Mouse (Mus musculus): ENCODE data around the gene Spag16. TPM values are rescaled to one million over a fixed set of nuclear protein-coding genes. Genes with fewer than 3 reads are reported as not detected.
"Not testable (repeated sequence)": the region's sequence is repeated elsewhere in the genome, so short reads cannot be mapped to it uniquely, and the experiment has no call there.

Gene Spag16
- not detected in 2 replicates for polyA plus RNA-seq (2011; ENCODE audit: insufficient read depth, insufficient read length, low replicate concordance, missing spikeins)

DNA sequence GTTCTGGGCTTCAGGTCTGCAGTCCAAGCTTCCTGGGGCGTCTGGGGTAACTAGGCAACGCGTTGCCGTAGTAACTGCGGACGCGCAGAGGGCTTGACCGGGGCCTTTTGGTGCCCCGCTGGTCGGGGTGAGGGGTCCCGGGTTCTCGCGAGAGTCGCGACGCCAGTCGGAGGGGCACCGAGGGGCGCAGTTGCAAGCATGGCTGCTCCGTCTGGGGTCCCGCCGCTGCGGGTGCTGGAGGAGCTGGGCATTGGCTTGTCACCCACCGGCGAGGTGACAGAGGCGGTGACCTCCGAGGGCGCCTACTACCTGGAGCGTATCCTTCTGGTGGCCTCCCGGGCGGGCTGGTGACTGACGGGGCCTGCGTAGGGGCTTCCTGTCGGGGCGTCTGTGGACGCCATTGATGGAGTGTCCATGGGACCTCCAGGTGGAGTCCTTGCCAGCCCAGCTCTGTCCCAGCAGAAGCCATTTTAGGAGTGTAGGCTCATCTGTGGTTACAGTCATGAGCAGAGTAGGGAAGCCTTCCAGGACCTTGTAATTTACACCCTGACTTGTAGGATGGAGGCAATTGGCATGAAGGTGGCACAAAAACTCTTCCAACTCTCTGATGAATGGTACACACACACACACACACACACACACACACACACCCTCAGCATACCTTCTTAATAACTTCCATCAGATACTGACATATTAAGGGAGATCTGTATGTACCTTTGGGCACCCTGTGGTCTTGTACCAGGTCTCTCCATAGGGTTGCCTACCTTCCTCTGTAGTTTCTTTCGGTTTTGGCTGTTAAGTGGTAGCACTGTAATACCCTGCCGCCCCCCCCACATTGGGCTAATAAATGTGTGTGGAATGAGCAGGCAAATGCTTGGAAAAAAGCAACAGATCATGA is at the start of gene Spag16:
Gene Spag16 (plus strand): TSS at position 165 of the 898 bp plus-strand sequence.
- Histone ChIP-seq H3K4me1 (ENCODE audit: control insufficient read depth, insufficient read depth, low read length) (no peaks in the 10 kb centered on the region), H3K27ac (ENCODE audit: control insufficient read depth, insufficient read depth, low read depth, low read length, poor library complexity) (no peak within 1 kb of the TSS), H3K4me3 (replicated peaks; ENCODE audit: control insufficient read depth, low read depth, low read length) (no peak within 1 kb of the TSS)
- TF ChIP-seq POLR2A (IDR thresholded peaks at IDR 0.05; ENCODE audit: borderline replicate concordance, control insufficient read depth, low read depth, low read length) (no peak), CTCF (IDR thresholded peaks at IDR 0.05; ENCODE audit: control insufficient read depth, insufficient read depth, low read length) (no peak)
- 13% methylated on average over 38 of the region's 38 CpGs for WGBS

DNA sequence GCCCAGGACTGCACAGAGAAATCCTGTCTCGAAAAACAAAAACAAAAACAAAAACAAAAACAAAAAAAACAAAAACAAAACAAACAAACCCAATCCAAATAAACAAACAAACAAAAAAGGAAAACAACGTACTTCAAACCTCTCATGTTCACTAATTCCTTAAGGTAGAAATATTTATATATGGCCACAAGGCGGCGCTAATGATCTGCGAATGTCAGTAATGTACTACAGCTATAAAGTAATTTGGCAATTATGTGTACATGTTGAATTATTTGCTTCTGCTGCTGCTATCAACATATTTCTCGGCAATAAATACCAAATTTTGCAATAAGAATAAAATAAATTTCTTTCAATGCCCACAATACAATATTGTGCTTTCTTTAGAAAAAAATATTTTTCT is 41.6 kb upstream of the Spag16 start:
- H3K4me1 ChIP-seq (ENCODE audit: control insufficient read depth, insufficient read depth, low read length) = no peaks in the 10 kb centered on the region
- WGBS = 5% methylated on average over 6 of the region's 6 CpGs
- no peak for TF ChIP-seq CTCF (IDR thresholded peaks at IDR 0.05; ENCODE audit: control insufficient read depth, insufficient read depth, low read length)
- TF ChIP-seq POLR2A (IDR thresholded peaks at IDR 0.05; ENCODE audit: borderline replicate concordance, control insufficient read depth, low read depth, low read length) = no peak
- H3K4me3 ChIP-seq (replicated peaks; ENCODE audit: control insufficient read depth, low read depth, low read length) = no peak overlapping the region
- H3K27ac ChIP-seq (ENCODE audit: control insufficient read depth, insufficient read depth, low read depth, low read length, poor library complexity) = no peak overlapping the region

DNA sequence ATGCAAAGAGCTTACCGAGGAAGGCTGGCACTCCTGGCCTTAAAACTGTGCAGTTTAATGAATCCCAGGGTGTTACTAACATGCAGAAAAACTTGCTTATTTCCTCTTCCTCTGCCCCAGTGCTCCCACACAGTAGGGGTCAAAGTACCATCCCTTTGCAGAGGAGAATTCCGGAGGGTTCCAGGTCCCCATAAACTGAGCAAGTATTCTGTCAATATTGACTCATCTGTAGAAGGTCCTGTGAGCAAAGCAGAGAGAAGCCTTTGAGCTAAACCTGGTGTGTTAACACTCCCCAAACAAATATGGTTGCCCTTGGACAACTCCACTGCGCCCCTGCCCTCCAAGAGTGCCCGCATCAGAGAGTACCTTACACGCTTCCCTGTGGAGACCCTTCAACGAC is 40.1 kb upstream of the Spag16 start:
- H3K27ac ChIP-seq (ENCODE audit: control insufficient read depth, insufficient read depth, low read depth, low read length, poor library complexity) = no peak overlapping the region
- TF ChIP-seq CTCF (IDR thresholded peaks at IDR 0.05; ENCODE audit: control insufficient read depth, insufficient read depth, low read length) (no peak), POLR2A (IDR thresholded peaks at IDR 0.05; ENCODE audit: borderline replicate concordance, control insufficient read depth, low read depth, low read length) (no peak)
- no peak overlapping the region for H3K4me3 ChIP-seq (replicated peaks; ENCODE audit: control insufficient read depth, low read depth, low read length)
- WGBS = 67% methylated on average over 6 of the region's 6 CpGs
- no peaks in the 10 kb centered on the region for H3K4me1 ChIP-seq (ENCODE audit: control insufficient read depth, insufficient read depth, low read length)

DNA sequence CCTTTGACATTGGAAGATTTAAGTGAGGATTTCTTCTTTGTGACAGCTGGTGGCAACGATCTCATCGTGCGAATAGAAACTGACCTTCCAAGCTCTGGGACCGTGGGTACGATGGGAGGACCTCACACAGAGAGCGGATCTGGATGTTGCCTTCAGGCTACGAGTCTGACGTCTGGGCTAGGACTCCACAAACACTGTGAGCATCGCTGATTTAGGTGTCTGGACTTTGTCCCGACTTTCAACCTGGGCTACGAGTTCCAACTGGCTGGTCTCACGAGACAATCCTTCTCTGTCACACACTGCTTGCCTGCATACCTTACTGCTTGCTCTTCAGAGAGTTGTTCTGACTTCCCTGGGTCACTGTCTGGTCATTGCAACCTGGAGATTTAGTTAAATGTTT is 39.4 kb upstream of the Spag16 start:
- Histone ChIP-seq H3K4me1 (ENCODE audit: control insufficient read depth, insufficient read depth, low read length) (no peaks in the 10 kb centered on the region), H3K4me3 (replicated peaks; ENCODE audit: control insufficient read depth, low read depth, low read length) (no peak overlapping the region), H3K27ac (ENCODE audit: control insufficient read depth, insufficient read depth, low read depth, low read length, poor library complexity) (no peak overlapping the region)
- 79% methylated on average over 12 of the region's 12 CpGs for WGBS
- TF ChIP-seq CTCF (IDR thresholded peaks at IDR 0.05; ENCODE audit: control insufficient read depth, insufficient read depth, low read length) = no peak
- no peak for TF ChIP-seq POLR2A (IDR thresholded peaks at IDR 0.05; ENCODE audit: borderline replicate concordance, control insufficient read depth, low read depth, low read length)

DNA sequence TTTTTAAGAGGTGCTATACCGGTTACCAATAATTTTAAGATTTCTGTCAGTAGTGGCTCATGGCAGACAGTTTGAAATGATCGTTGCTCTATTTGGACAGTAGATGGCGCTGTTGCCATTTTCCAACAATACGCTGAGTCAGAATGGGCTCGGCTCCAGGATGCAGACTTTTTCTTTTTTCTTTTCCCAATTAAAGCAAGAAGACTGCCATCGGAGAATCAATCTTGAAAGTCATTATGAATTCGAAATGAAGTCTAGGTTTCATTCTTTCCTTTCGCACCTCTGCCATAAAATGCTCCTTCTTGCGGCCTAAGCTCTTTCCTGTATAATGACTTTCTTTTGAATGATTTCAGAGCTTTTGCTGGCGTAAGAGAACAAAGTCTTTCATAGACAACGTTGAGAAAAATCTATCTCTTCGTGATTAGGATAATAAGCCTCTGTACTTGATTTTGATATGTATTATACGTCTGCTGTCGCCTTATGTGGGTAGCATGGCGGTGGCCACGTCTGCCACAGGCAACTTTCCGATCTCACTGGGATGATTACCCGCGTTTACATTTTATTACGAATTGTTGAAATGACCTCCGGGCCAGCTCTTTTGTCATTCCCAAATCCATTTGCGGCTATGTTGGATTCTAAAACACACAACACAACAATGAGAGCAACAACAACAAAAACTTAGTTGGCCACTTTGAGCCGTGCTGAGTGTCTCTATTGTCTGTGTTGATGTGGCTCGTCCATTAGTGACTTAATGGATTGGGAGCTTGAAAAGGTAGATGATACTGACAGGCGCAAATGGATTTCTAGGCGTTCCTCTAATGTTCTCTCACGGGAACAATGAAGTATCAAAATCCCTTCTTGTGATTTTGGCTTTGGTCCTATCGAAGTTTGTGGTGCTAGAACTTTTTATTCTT is 36.2 kb upstream of the Spag16 start:
- Histone ChIP-seq H3K4me1 (ENCODE audit: control insufficient read depth, insufficient read depth, low read length) (no peaks in the 10 kb centered on the region), H3K4me3 (replicated peaks; ENCODE audit: control insufficient read depth, low read depth, low read length) (no peak overlapping the region), H3K27ac (ENCODE audit: control insufficient read depth, insufficient read depth, low read depth, low read length, poor library complexity) (no peak overlapping the region)
- 51% methylated on average over 28 of the region's 28 CpGs for WGBS
- TF ChIP-seq CTCF (IDR thresholded peaks at IDR 0.05; ENCODE audit: control insufficient read depth, insufficient read depth, low read length) (0 out of 2 replicates have a peak, but pooled peaks have one; percentile 30), POLR2A (IDR thresholded peaks at IDR 0.05; ENCODE audit: borderline replicate concordance, control insufficient read depth, low read depth, low read length) (no peak)

DNA sequence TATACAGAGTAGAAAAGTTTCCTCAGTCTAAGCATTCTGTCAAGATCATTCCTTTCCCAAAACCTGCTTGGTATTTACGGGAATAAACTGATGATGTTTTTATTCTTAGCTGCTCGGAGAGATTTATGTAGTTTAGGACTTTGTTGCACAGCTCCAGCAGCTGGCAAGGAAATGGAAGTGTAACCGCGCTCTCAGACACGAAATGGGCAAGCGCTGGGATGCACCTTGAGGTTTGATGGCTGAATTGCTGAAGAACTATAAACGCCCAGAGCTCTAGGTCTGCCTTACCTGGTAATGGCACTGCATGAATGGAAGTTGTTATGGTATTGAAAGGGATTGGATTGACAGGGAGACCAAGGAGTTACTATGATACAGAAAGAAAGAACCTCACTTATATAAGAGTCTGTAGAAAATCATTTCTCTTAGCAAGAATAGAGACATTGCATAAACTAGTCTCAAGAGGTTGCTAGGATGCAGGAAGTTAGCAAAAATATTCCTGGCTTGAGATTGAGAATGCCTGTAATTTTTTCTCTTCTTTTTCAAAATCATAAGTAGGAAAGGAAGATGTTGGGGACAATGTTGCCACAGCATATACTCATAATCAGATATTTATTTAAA is 27.7 kb upstream of the Spag16 start:
- WGBS = 77% methylated on average over 7 of the region's 7 CpGs
- TF ChIP-seq POLR2A (IDR thresholded peaks at IDR 0.05; ENCODE audit: borderline replicate concordance, control insufficient read depth, low read depth, low read length) (no peak), CTCF (IDR thresholded peaks at IDR 0.05; ENCODE audit: control insufficient read depth, insufficient read depth, low read length) (no peak)
- no peak overlapping the region for H3K27ac ChIP-seq (ENCODE audit: control insufficient read depth, insufficient read depth, low read depth, low read length, poor library complexity)
- no peaks in the 10 kb centered on the region for H3K4me1 ChIP-seq (ENCODE audit: control insufficient read depth, insufficient read depth, low read length)
- no peak overlapping the region for H3K4me3 ChIP-seq (replicated peaks; ENCODE audit: control insufficient read depth, low read depth, low read length)

DNA sequence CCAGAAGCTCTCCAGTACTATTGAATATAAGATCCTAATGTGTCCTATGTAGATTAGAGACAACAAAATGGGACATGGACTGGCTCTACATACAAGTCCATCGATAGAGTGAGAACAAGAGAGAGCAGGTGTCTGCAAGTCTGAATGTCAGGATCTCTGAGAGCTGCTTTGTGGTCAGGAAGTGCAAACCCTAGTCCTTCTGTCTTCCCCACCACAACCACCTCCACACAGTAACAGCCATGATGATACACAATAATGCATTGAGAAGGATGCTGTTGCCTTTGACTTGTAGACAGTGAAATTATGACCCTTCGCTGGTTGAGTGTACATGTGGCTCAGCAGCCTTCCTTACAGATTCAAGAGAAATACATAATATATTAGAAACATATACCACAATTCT is 16.6 kb upstream of the Spag16 start:
- H3K4me1 ChIP-seq (ENCODE audit: control insufficient read depth, insufficient read depth, low read length) = no peaks in the 10 kb centered on the region
- H3K27ac ChIP-seq (ENCODE audit: control insufficient read depth, insufficient read depth, low read depth, low read length, poor library complexity) = no peak overlapping the region
- TF ChIP-seq CTCF (IDR thresholded peaks at IDR 0.05; ENCODE audit: control insufficient read depth, insufficient read depth, low read length) = no peak
- TF ChIP-seq POLR2A (IDR thresholded peaks at IDR 0.05; ENCODE audit: borderline replicate concordance, control insufficient read depth, low read depth, low read length) = no peak
- WGBS = 66% methylated on average over 2 of the region's 2 CpGs
- no peak overlapping the region for H3K4me3 ChIP-seq (replicated peaks; ENCODE audit: control insufficient read depth, low read depth, low read length)

DNA sequence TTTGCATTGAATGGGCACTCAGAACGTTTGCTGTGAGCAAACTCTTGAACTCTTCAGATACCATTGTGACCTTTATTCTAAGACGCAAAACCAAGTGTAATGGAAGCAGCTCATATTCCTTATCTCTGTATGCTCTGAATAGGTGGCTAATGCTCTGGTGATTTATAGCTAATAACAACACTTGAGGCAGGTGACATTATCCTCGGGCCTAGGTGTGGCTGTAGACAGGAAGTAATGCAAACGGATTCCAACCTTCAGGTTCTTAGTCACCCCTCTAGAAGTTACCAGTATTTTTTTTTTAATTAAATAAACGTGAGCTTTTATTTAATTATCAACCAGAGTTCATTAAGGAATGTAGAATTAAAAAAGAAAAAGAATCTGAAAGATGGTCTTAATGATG is 1.1 kb upstream of the Spag16 start:
- not testable (repeated sequence) for H3K27ac ChIP-seq (ENCODE audit: control insufficient read depth, insufficient read depth, low read depth, low read length, poor library complexity); H3K4me3 ChIP-seq (replicated peaks; ENCODE audit: control insufficient read depth, low read depth, low read length); H3K4me1 ChIP-seq (ENCODE audit: control insufficient read depth, insufficient read depth, low read length)
- 63% methylated on average over 5 of the region's 5 CpGs for WGBS
